ENCODE assay signal across 1 mouse cellular context in the genomic region with DNA sequence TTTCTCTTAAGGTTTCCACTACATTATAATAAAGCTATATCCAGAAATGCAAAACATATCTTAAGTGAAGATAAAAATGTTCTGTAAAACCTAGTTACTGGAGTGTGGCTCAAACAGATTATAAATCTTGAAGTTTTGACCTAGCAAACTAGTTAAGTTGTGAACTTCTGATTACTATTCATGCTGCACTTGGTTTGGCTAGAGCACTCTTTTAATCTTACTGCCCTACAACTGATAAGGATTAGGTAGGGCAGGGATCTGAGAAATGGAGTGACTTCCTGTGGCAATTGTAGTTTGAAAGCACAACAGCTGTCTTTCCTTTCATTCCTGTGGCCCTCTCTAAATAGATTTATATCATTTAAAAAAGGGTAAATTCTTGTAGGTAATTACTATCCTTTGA.
TF ChIP-seq lines count a peak whose summit lies in the region.

No protein-coding gene starts in this region.

TF ChIP-seq in MEL, 35 proteins besides CTCF, POLR2A, EP300 and RAD21:
- TF ChIP-seq RCOR1 (IDR thresholded peaks at IDR 0.05; ENCODE audit: low read depth, low read length) (peak; percentile 58; the same call in 1 of the 2 replicates), BHLHE40 (IDR thresholded peaks at IDR 0.05; ENCODE audit: borderline replicate concordance, low read depth, low read length) (no peak), GATA1 (IDR thresholded peaks at IDR 0.05; ENCODE audit: low read depth, low read length) (peak; percentile 80), ETS1 (IDR thresholded peaks at IDR 0.05; ENCODE audit: low read depth, low read length) (no peak), TBP (IDR thresholded peaks at IDR 0.05; ENCODE audit: low read depth, low read length) (no peak)
